Mouse (Mus musculus) forebrain, embryonic 14.5 days (tissue): Measurements from ENCODE around the gene Tacc2. TPM values are rescaled to one million over a fixed set of nuclear protein-coding genes. Genes with fewer than 3 reads are reported as not detected.
A peak's percentile ranks its signal among the peaks of the same experiment; 100 is the strongest.

Experiments
- ATAC-seq: fragments of 200-750 bp; cut with Nextera tagmentation; 2 replicates; pipeline ENCODE4 v1.8.0; 2017; ENCODE audit warnings: mild to moderate bottlenecking, moderate library complexity
- DNase-seq: peaks from one replicate; pipeline ENCODE4 v3.0.0-alpha.2; 2015; ENCODE audit warnings: low spot score
- H3K27ac ChIP-seq: fragments of 300-500 bp; sonication (generic); 2 replicates; pipeline ENCODE4 v1.5.1; 2014; ENCODE audit warnings: low read depth, mild to moderate bottlenecking, control low read depth, low read length, moderate library complexity
- H3K27me3 ChIP-seq: fragments of 300-500 bp; sonication (generic); replicated peaks from 2 replicates; pipeline ENCODE4 v1.6.1; 2014; ENCODE audit warnings: low read length, control low read depth, mixed read lengths; ENCODE audit not compliant: control insufficient read depth, insufficient read depth
- H3K36me3 ChIP-seq: fragments of 300-500 bp; sonication (generic); 2 replicates; pipeline ENCODE4 v1.6.1; 2014; ENCODE audit warnings: low read length, control low read depth; ENCODE audit not compliant: control insufficient read depth, insufficient read depth
- H3K4me1 ChIP-seq: fragments of 300-500 bp; sonication (generic); 2 replicates; pipeline ENCODE4 v1.6.1; 2014; ENCODE audit warnings: antibody characterized with exemption, low read length, control low read depth; ENCODE audit not compliant: control insufficient read depth, insufficient read depth
- H3K4me2 ChIP-seq: fragments of 300-500 bp; sonication (generic); 2 replicates; pipeline ENCODE4 v1.6.1; 2014; ENCODE audit warnings: mild to moderate bottlenecking, control low read depth, low read length
- H3K4me3 ChIP-seq: fragments of 300-500 bp; sonication (generic); 2 replicates; pipeline ENCODE4 v1.5.1; 2014; ENCODE audit warnings: low read depth, low read length, control low read depth
- H3K9ac ChIP-seq: fragments of 300-500 bp; sonication (generic); 2 replicates; pipeline ENCODE4 v1.6.1; 2014; ENCODE audit warnings: mild to moderate bottlenecking, low read length, control low read depth, moderate library complexity
- H3K9me3 ChIP-seq: fragments of 300-500 bp; sonication (generic); replicated peaks from 2 replicates; pipeline ENCODE4 v1.6.1; 2016; ENCODE audit warnings: low read length, control low read depth, mixed read lengths; ENCODE audit not compliant: control insufficient read depth
- WGBS: fragments of 180-500 bp; shearing (Covaris S2); extraction: QIAGEN DNeasy Blood & Tissue Kit; methylation state at CpG from one replicate; pipeline ENCODE4 v1.1.7; 2014; 5-methylcytosine and 5-hydroxymethylcytosine counted together
- polyA plus RNA-seq: library from polyadenylated mRNA; unstranded; fragments of >200 nt; fragmentation: Nextera tagmentation; extraction: Ambion mirVana; gene quantifications from 2 replicates; pipeline ENCODE4 v1.2.1, GENCODE M21; 2014

Gene Tacc2
- polyA plus RNA-seq, 1 experiment from 2014 or later = 40.2 TPM

GRCm38 (mm10) chr7:130670358-130670757 is 93.1 kb downstream of the Tacc2 start:
- H3K9ac ChIP-seq = no peak overlapping the region
- H3K4me2 ChIP-seq = no peak overlapping the region
- no peaks in the 10 kb centered on the region for H3K36me3 ChIP-seq
- H3K9me3 ChIP-seq = no peaks in the 10 kb centered on the region
- H3K4me3 ChIP-seq = no peak overlapping the region
- H3K27ac ChIP-seq = peak overlapping the region; percentile 48; the same call in 1 of the 2 replicates
- WGBS = 77% methylated on average over 4 of the region's 4 CpGs
- H3K4me1 ChIP-seq = peaks cover 18% of the 10 kb centered on the region
- H3K27me3 ChIP-seq = no peaks in the 10 kb centered on the region
- ATAC-seq (no peak), DNase-seq (no peak)

- Histone ChIP-seq H3K4me1 (peaks cover 18% of the 10 kb centered on the region), H3K4me3 (no peak overlapping the region), H3K4me2 (no peak overlapping the region), H3K27ac (no peak overlapping the region), H3K27me3 (no peaks in the 10 kb centered on the region), H3K36me3 (no peaks in the 10 kb centered on the region), H3K9me3 (no peaks in the 10 kb centered on the region), H3K9ac (no peak overlapping the region)
- ATAC-seq (no peak), DNase-seq (no peak)
- WGBS = 63% methylated on average over 6 of the region's 6 CpGs
Observed at GRCm38 (mm10) chr7:130671301-130671700, 94.1 kb downstream of the Tacc2 start.

- no peak overlapping the region for H3K27ac ChIP-seq
- no peaks in the 10 kb centered on the region for H3K9me3 ChIP-seq
- no peak overlapping the region for H3K4me3 ChIP-seq
- peak; percentile 66; the same call in 1 of the 2 replicates for ATAC-seq
- DNase-seq = peak; percentile 80
- H3K4me1 ChIP-seq = peaks cover 22% of the 10 kb centered on the region
- 69% methylated on average over 9 of the region's 9 CpGs for WGBS
- no peak overlapping the region for H3K4me2 ChIP-seq
- no peaks in the 10 kb centered on the region for H3K36me3 ChIP-seq
- H3K27me3 ChIP-seq = no peaks in the 10 kb centered on the region
- H3K9ac ChIP-seq = no peak overlapping the region
Observed at GRCm38 (mm10) chr7:130673169-130674033, 96.2 kb downstream of the Tacc2 start.

GRCm38 (mm10) chr7:130674526-130674925 is 97.3 kb downstream of the Tacc2 start:
- DNase-seq (no peak), ATAC-seq (no peak)
- H3K27me3 ChIP-seq = no peaks in the 10 kb centered on the region
- H3K9me3 ChIP-seq = no peaks in the 10 kb centered on the region
- no peak overlapping the region for H3K4me2 ChIP-seq
- H3K27ac ChIP-seq = no peak overlapping the region
- no peak overlapping the region for H3K4me3 ChIP-seq
- no peaks in the 10 kb centered on the region for H3K36me3 ChIP-seq
- 63% methylated on average over 9 of the region's 9 CpGs for WGBS
- peaks cover 13% of the 10 kb centered on the region for H3K4me1 ChIP-seq
- H3K9ac ChIP-seq = no peak overlapping the region

- Histone ChIP-seq H3K36me3 (no peaks in the 10 kb centered on the region), H3K4me2 (no peak overlapping the region), H3K4me1 (peaks cover 4% of the 10 kb centered on the region; the same call in 1 of the 2 replicates), H3K9me3 (no peaks in the 10 kb centered on the region), H3K9ac (no peak overlapping the region), H3K27ac (peak overlapping the region; percentile 44; the same call in 1 of the 2 replicates), H3K4me3 (no peak overlapping the region), H3K27me3 (no peaks in the 10 kb centered on the region)
- ATAC-seq (peak; percentile 68), DNase-seq (peak; percentile 61)
- WGBS = 54% methylated on average over 11 of the region's 11 CpGs
Observed at GRCm38 (mm10) chr7:130676885-130677540, 99.8 kb downstream of the Tacc2 start.

GRCm38 (mm10) chr7:130677541-130678274 is 100.5 kb downstream of the Tacc2 start:
- H3K36me3 ChIP-seq = no peaks in the 10 kb centered on the region
- no peak overlapping the region for H3K4me2 ChIP-seq
- H3K9ac ChIP-seq = no peak overlapping the region
- H3K27ac ChIP-seq = peak overlapping the region; percentile 44; the same call in 1 of the 2 replicates
- 60% methylated on average over 12 of the region's 12 CpGs for WGBS
- H3K27me3 ChIP-seq = no peaks in the 10 kb centered on the region
- peak; percentile 40 for ATAC-seq
- no peaks in the 10 kb centered on the region for H3K9me3 ChIP-seq
- peaks cover 4% of the 10 kb centered on the region; the same call in 1 of the 2 replicates for H3K4me1 ChIP-seq
- DNase-seq = peak; percentile 31
- no peak overlapping the region for H3K4me3 ChIP-seq

- H3K4me1 ChIP-seq = peaks cover 4% of the 10 kb centered on the region; the same call in 1 of the 2 replicates
- no peaks in the 10 kb centered on the region for H3K9me3 ChIP-seq
- H3K4me3 ChIP-seq = no peak overlapping the region
- H3K9ac ChIP-seq = no peak overlapping the region
- H3K4me2 ChIP-seq = no peak overlapping the region
- no peak for ATAC-seq
- no peak for DNase-seq
- WGBS = 94% methylated on average over 6 of the region's 6 CpGs
- no peaks in the 10 kb centered on the region for H3K36me3 ChIP-seq
- H3K27ac ChIP-seq = no peak overlapping the region
- H3K27me3 ChIP-seq = no peaks in the 10 kb centered on the region
Observed at GRCm38 (mm10) chr7:130678414-130678813, 101.2 kb downstream of the Tacc2 start.

- Histone ChIP-seq H3K4me3 (no peak overlapping the region), H3K27ac (no peak overlapping the region), H3K9ac (no peak overlapping the region), H3K9me3 (no peaks in the 10 kb centered on the region), H3K27me3 (no peaks in the 10 kb centered on the region), H3K36me3 (no peaks in the 10 kb centered on the region), H3K4me2 (no peak overlapping the region), H3K4me1 (peaks cover 4% of the 10 kb centered on the region; the same call in 1 of the 2 replicates)
- DNase-seq (peak; percentile 65), ATAC-seq (no peak)
- WGBS = 68% methylated on average over 4 of the region's 4 CpGs
Observed at GRCm38 (mm10) chr7:130681798-130682197, 104.6 kb downstream of the Tacc2 start.
